Mouse (Mus musculus) ES-E14 (cell line): ENCODE results near the gene Lims1. TPM values are rescaled to one million over a fixed set of nuclear protein-coding genes. Genes with fewer than 3 reads are reported as not detected.

Source experiments
- DNase-seq: peaks from one replicate; pipeline ENCODE4 v3.0.0-alpha.2; 2013; ENCODE audit warnings: low read depth, low spot score
- H3K27ac ChIP-seq: 2 replicates; pipeline ENCODE4 v1.5.1; 2012; ENCODE audit warnings: low read depth, mild to moderate bottlenecking, low read length, moderate library complexity, mixed read lengths; ENCODE audit not compliant: poor library complexity, insufficient read depth, severe bottlenecking
- H3K36me3 ChIP-seq: 2 replicates; pipeline ENCODE4 v1.6.1; 2012; ENCODE audit warnings: mild to moderate bottlenecking, low read length, moderate library complexity, mixed read lengths; ENCODE audit not compliant: control insufficient read depth, poor library complexity, insufficient read depth, severe bottlenecking
- H3K4me1 ChIP-seq, 2 experiments: fragments of 150-350 bp in 1 of 2; sonication (generic) in 1 of 2; 2 replicates each; pipeline ENCODE4 v1.6.1; 2012; ENCODE audit warnings: low read length in 2 of 2, mild to moderate bottlenecking in 1 of 2, mixed read lengths in 1 of 2; ENCODE audit not compliant: control insufficient read depth in 2 of 2, insufficient read depth in 2 of 2, poor library complexity in 1 of 2
- H3K4me3 ChIP-seq, 2 experiments: fragments of 150-350 bp in 1 of 2; sonication (generic) in 1 of 2; 2 replicates each; pipeline ENCODE4 v1.5.1; 2012; ENCODE audit warnings: low read length in 2 of 2, low read depth in 1 of 2, mild to moderate bottlenecking in 1 of 2, mixed read lengths in 1 of 2; ENCODE audit not compliant: insufficient read depth in 1 of 2, poor library complexity in 1 of 2, severe bottlenecking in 1 of 2
- H3K9ac ChIP-seq: 2 replicates; pipeline ENCODE4 v1.6.1; 2012; ENCODE audit warnings: low read depth, mild to moderate bottlenecking, low read length, mixed read lengths; ENCODE audit not compliant: poor library complexity, insufficient read depth, severe bottlenecking
- H3K9me3 ChIP-seq: fragments of 150-350 bp; sonication (generic); 2 replicates; pipeline ENCODE4 v1.6.1; 2012; ENCODE audit warnings: low read depth, mild to moderate bottlenecking, low read length; ENCODE audit not compliant: control insufficient read depth, insufficient read depth
- CHD2 ChIP-seq: IDR thresholded peaks from 2 replicates; pipeline ENCODE4 v1.6.1; 2014; ENCODE audit warnings: mild to moderate bottlenecking, low read depth, low read length, inconsistent platforms
- HCFC1 ChIP-seq: IDR thresholded peaks from 2 replicates; pipeline ENCODE4 v1.6.1; 2012; ENCODE audit warnings: low read length, inconsistent platforms, borderline replicate concordance; ENCODE audit not compliant: insufficient read depth
- MAFK ChIP-seq: IDR thresholded peaks from 2 replicates; pipeline ENCODE4 v1.6.1; 2014; ENCODE audit warnings: mild to moderate bottlenecking, low read depth, low read length, inconsistent platforms; ENCODE audit not compliant: insufficient read depth
- ZC3H11A ChIP-seq: IDR thresholded peaks from 2 replicates; pipeline ENCODE4 v1.6.1; 2012; ENCODE audit warnings: low read depth, mild to moderate bottlenecking, inconsistent platforms, low read length, borderline replicate concordance
- ZNF384 ChIP-seq: IDR thresholded peaks from 2 replicates; pipeline ENCODE4 v1.6.1; 2012; ENCODE audit warnings: low read depth, low read length, inconsistent platforms
- in situ Hi-C, 2 experiments: fragments of 600-800 bp; cut with MboI; formaldehyde crosslinking; loops; one replicate each; pipeline ENCODE4 v1.15.1; 2025; ENCODE audit warnings: low sequenced_read_pairs in 2 of 2, inconsistent platforms in 1 of 2; ENCODE audit not compliant: unreplicated experiment in 2 of 2
- total RNA-seq: library from RNA; depleted of rRNA; stranded (reverse); fragments of 300-350 nt; gene quantifications from 2 replicates; pipeline ENCODE4 v1.2.3, GENCODE M21; 2012

The Lims1 gene
- total RNA-seq, 1 experiment, result 51.0 TPM

GRCm38 (mm10) chr10:58412852-58413251 lies 89.6 kb downstream of the Lims1 start:
- Histone ChIP-seq H3K9ac (no peak overlapping the region), H3K4me3 (no peak overlapping the region), H3K36me3 (peaks cover 5% of the 10 kb centered on the region; the same call in 1 of the 2 replicates), H3K4me1 (no peaks in the 10 kb centered on the region), H3K9me3 (no peaks in the 10 kb centered on the region), H3K27ac (no peak overlapping the region)
- no peak for TF ChIP-seq ZNF384
- TF ChIP-seq CHD2, result no peak
- TF ChIP-seq ZC3H11A, result no peak
- TF ChIP-seq HCFC1, result no peak
- TF ChIP-seq MAFK, result no peak
- DNase-seq, result no peak
- in situ Hi-C loops, result no loop called here

GRCm38 (mm10) chr10:58416702-58417101 lies 93.4 kb downstream of the Lims1 start:
- Histone ChIP-seq H3K4me1 (no peaks in the 10 kb centered on the region), H3K36me3 (peaks cover 5% of the 10 kb centered on the region), H3K9me3 (no peaks in the 10 kb centered on the region), H3K27ac (no peak overlapping the region), H3K4me3 (no peak overlapping the region), H3K9ac (no peak overlapping the region)
- in situ Hi-C loops, result no loop called here
- TF ChIP-seq ZNF384 (no peak), MAFK (no peak), CHD2 (no peak), ZC3H11A (no peak), HCFC1 (no peak)
- DNase-seq, result no peak

GRCm38 (mm10) chr10:58418290-58418971 lies 95.2 kb downstream of the Lims1 start:
- H3K36me3 ChIP-seq, result peaks cover 3% of the 10 kb centered on the region
- no peak for TF ChIP-seq ZNF384
- TF ChIP-seq ZC3H11A, result no peak
- TF ChIP-seq MAFK, result no peak
- TF ChIP-seq HCFC1, result no peak
- TF ChIP-seq CHD2, result no peak
- DNase-seq, result no peak

GRCm38 (mm10) chr10:58427930-58428329 lies 104.7 kb downstream of the Lims1 start:
- TF ChIP-seq MAFK, result no peak
- TF ChIP-seq ZNF384, result no peak
- no peak for TF ChIP-seq CHD2
- TF ChIP-seq HCFC1, result no peak
- no peak for TF ChIP-seq ZC3H11A
- H3K4me1 ChIP-seq, result no peaks in the 10 kb centered on the region
- no peak overlapping the region for H3K4me3 ChIP-seq
- in situ Hi-C loops, result no loop called here
- no peak overlapping the region for H3K27ac ChIP-seq
- H3K9me3 ChIP-seq, result no peaks in the 10 kb centered on the region
- DNase-seq, result no peak
- H3K9ac ChIP-seq, result no peak overlapping the region
- H3K36me3 ChIP-seq, result no peaks in the 10 kb centered on the region

More at GRCm38 (mm10) chr10:58418290-58418971, 95.2 kb downstream of the Lims1 start:
- in situ Hi-C loops, result no loop called here
- Histone ChIP-seq H3K4me3 (no peak overlapping the region), H3K9me3 (no peaks in the 10 kb centered on the region), H3K9ac (no peak overlapping the region), H3K27ac (no peak overlapping the region), H3K4me1 (no peaks in the 10 kb centered on the region)

GRCm38 (mm10) chr10:58445850-58446249 lies 122.6 kb downstream of the Lims1 start:
- Histone ChIP-seq H3K27ac (no peak overlapping the region), H3K9ac (peak overlapping the region; percentile 74; the same call in 1 of the 2 replicates), H3K4me1 (0 out of 4 replicates have a peak, but pooled peaks cover 0 to 6% of the 10 kb centered on the region in 2 experiments), H3K9me3 (no peaks in the 10 kb centered on the region), H3K36me3 (no peaks in the 10 kb centered on the region), H3K4me3 (peak overlapping the region; percentile 71 to 98; a peak in 3 of 4 replicates)
- DNase-seq, result peak; percentile 3
- in situ Hi-C loops, result no loop called here
- TF ChIP-seq ZNF384, result no peak
- no peak for TF ChIP-seq CHD2
- no peak for TF ChIP-seq HCFC1
- no peak for TF ChIP-seq MAFK
- no peak for TF ChIP-seq ZC3H11A
